Mouse (Mus musculus): ENCODE data around the gene Ccdc18.

GRCm38 (mm10) chr5:108085440-108085839 lies 47.2 kb upstream of the Ccdc18 start:
- no peak for TF ChIP-seq POLR2A (IDR thresholded peaks at IDR 0.05; ENCODE audit: extremely low read depth, insufficient read depth, low read length)
- TF ChIP-seq CTCF (IDR thresholded peaks at IDR 0.05; ENCODE audit: low read depth, low read length), result peak; percentile 8; the same call in 1 of the 2 replicates

All from liver, adult 2 months (tissue).